Mouse (Mus musculus): ENCODE measurements at regions not wholly inside any gene's neighbourhood (a gene's known extent, or its start where the extent isn't known, plus 50 kb on each side); places are given as distances from the start of the nearest gene placed in this dataset.

DNA sequence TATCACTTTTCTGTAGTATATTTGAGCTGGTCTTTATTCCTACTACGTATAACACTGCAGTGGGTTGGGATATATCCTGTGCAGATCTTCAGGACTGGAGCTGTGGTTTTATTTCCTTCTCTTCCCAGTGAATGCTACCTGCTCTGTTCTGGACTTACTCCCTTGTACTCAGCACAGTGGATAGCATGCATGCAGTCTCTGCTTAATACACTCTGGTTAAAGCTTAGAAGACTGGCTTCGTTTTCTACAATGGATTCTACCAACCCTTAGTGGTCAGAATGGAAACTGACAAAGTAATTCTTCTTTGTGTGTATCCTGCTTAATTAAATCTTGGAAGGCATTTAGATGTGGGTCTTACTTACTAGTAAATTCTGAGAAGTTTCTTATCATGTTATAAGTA is 292.3 kb downstream of the 1700017N19Rik start:
- no peak for DNase-seq (ENCODE audit: low spot score)

GRCm38 (mm10) chr10:100922976-100923375 is 332.7 kb downstream of the 1700017N19Rik start:
- no peak for DNase-seq (ENCODE audit: low spot score)

DNA sequence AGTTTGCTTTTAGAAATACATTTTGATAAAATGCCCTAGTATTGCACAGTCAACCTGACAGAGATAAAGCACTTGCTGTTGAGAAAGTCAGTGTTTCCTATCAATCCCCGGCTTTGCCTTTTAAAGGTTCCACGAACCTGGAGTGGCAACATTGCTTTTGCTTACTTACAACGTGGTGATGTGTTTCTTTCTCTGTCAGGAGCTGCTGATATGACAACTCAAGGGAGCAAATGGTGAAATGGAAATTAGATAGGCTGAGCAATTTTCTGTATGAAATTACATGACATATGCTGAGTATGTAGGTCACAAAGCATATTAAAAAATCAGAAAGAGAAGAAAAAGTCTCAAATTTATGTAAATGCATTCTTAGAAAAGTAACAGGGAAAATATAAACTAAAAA is 336.8 kb downstream of the 1700017N19Rik start:
- no peak for DNase-seq (ENCODE audit: low spot score)

DNA sequence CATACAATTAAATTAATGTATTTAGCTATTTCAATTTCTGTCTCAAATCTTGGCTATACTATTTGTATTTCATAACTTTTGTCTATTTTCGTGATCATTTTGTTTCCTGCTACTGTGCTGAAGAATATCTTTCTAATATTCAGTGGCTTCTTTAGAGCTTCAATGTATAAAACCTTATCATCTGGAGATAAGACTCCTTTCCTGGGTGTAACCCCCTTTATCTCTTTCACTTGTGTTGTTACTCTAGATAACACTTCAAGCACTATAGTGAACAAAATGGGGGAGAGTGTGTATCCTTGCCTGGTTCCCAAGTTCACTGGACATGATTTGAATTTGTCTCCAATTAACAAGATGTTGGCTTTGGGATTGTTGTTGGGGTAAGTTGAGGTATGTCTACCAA is 341.5 kb downstream of the 1700017N19Rik start:
- DNase-seq (ENCODE audit: low spot score) = no peak

- DNase-seq (ENCODE audit: low spot score) = no peak
Observed at GRCm38 (mm10) chr10:100958371-100958770, 368.1 kb downstream of the 1700017N19Rik start.

DNA sequence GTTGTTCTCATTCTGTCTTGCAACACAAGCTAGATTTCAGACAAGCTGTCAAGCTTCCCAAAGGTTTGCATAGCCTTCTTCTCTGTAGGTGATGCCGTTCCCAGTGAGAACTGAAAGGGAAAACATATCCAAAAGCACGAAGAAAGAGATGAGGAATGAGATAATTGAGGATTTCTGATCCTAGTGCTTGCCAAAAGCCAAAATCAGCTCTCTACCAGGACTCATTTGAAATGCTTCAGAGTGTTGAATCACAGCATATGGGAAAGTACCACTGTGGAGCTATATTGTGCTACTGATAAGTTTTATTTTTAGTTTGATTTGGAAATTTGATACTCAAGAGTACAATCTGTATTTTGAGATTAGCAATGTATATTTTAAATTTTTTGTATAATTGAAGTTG is 413.2 kb downstream of the 1700017N19Rik start:
- no peak for DNase-seq (ENCODE audit: low spot score)

GRCm38 (mm10) chr10:101004687-101005086 is 414.4 kb downstream of the 1700017N19Rik start:
- no peak for DNase-seq (ENCODE audit: low spot score)

- DNase-seq (ENCODE audit: low spot score) = no peak
Observed at GRCm38 (mm10) chr10:101015416-101015815, 425.1 kb downstream of the 1700017N19Rik start.

- no peak for DNase-seq (ENCODE audit: low spot score)
Observed at GRCm38 (mm10) chr10:101038630-101039029, 448.3 kb downstream of the 1700017N19Rik start.

- no peak for DNase-seq (ENCODE audit: low spot score)
Observed at GRCm38 (mm10) chr10:101039034-101039433, 448.8 kb downstream of the 1700017N19Rik start.

Measured in testis, postnatal 10 days (tissue).